Mouse (Mus musculus) hindbrain, embryonic 11.5 days (tissue): ENCODE measurements around the gene Itfg2. TPM values are rescaled to one million over a fixed set of nuclear protein-coding genes. Genes with fewer than 3 reads are reported as not detected.

Experiments
- ATAC-seq: fragments of 200-750 bp; cut with Nextera tagmentation; 2 replicates; pipeline ENCODE4 v1.8.0; 2017; ENCODE audit warnings: mild to moderate bottlenecking, moderate TSS enrichment, moderate library complexity; ENCODE audit not compliant: low FRiP score
- DNase-seq: peaks from one replicate; pipeline ENCODE4 v3.0.0-alpha.2; 2015; ENCODE audit warnings: low spot score
- H3K27ac ChIP-seq: fragments of 300-500 bp; sonication (generic); 2 replicates; pipeline ENCODE4 v1.5.1; 2014; ENCODE audit warnings: mild to moderate bottlenecking, low read depth, low read length
- H3K27me3 ChIP-seq: fragments of 300-500 bp; sonication (generic); 2 replicates; pipeline ENCODE4 v1.6.1; 2014; ENCODE audit warnings: mild to moderate bottlenecking, low read length, moderate library complexity, mixed read lengths; ENCODE audit not compliant: control insufficient read depth, insufficient read depth
- H3K36me3 ChIP-seq: fragments of 300-500 bp; sonication (generic); 2 replicates; pipeline ENCODE4 v1.6.1; 2014; ENCODE audit warnings: mild to moderate bottlenecking, low read length, moderate library complexity, mixed read lengths; ENCODE audit not compliant: control insufficient read depth, insufficient read depth
- H3K4me1 ChIP-seq: fragments of 300-500 bp; sonication (generic); replicated peaks from 2 replicates; pipeline ENCODE4 v1.6.1; 2014; ENCODE audit warnings: low read length, mixed read lengths; ENCODE audit not compliant: control insufficient read depth, insufficient read depth
- H3K4me2 ChIP-seq: fragments of 300-500 bp; sonication (generic); replicated peaks from 2 replicates; pipeline ENCODE4 v1.6.1; 2014; ENCODE audit warnings: mild to moderate bottlenecking, low read depth, low read length
- H3K4me3 ChIP-seq: fragments of 300-500 bp; sonication (generic); 2 replicates; pipeline ENCODE4 v1.5.1; 2014; ENCODE audit warnings: low read depth, low read length
- H3K9ac ChIP-seq: fragments of 300-500 bp; sonication (generic); 2 replicates; pipeline ENCODE4 v1.6.1; 2014; ENCODE audit warnings: low read depth, low read length
- H3K9me3 ChIP-seq: fragments of 300-500 bp; sonication (generic); 2 replicates; pipeline ENCODE4 v1.6.1; 2016; ENCODE audit warnings: low read length; ENCODE audit not compliant: control insufficient read depth
- WGBS: fragments of 180-500 bp; shearing (Covaris S2); extraction: QIAGEN DNeasy Blood & Tissue Kit; methylation state at CpG from one replicate; pipeline ENCODE4 v1.1.7; 2014; 5-methylcytosine and 5-hydroxymethylcytosine counted together
- polyA plus RNA-seq: library from polyadenylated mRNA; unstranded; fragments of >200 nt; fragmentation: Nextera tagmentation; extraction: Ambion mirVana; gene quantifications from 2 replicates; pipeline ENCODE4 v1.2.1, GENCODE M21; 2014

The Itfg2 gene
- polyA plus RNA-seq, 1 experiment from 2014 or later, result 32.2 TPM

DNA sequence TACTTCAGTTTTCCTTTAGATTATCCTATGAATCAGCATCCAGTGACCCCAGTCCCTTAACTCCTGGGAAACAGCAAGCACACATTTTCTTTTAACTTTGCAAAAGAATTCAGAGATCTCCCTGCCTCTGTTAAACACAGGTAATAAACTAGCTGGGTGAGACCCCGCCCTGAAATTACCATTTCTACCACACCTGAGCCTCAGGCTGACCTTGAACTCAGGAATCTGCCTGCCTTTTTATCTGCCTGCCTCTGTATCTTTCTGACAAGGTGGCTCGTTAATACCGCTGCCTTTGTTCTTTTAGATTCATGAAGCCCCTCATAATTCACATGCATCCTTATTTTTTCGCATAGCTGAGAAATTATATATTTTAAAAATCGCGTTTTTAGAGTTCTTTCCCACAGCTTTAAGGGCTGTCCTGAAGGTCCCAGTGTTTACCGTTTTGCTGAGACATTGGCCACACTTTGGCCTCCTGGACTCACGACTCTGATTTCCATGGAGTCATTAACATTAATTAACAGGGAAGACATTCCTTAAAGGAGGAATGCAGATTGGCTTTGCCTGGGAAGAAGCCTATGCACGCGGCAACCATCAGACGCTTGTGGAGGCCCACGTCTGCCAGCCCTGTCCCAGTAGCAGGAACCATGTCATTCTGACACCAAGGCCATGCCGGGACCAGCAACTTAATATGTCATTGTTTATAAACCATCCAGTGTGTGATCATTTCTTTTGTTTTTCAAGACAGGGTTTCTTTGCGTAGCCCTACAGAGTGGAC lies 36.2 kb upstream of the Itfg2 start:
- H3K27ac ChIP-seq, result no peak overlapping the region
- H3K9ac ChIP-seq, result no peak overlapping the region
- H3K4me2 ChIP-seq, result no peak overlapping the region
- no peaks in the 10 kb centered on the region for H3K4me1 ChIP-seq
- H3K27me3 ChIP-seq, result no peaks in the 10 kb centered on the region
- no peaks in the 10 kb centered on the region for H3K9me3 ChIP-seq
- no peak overlapping the region for H3K4me3 ChIP-seq
- no peaks in the 10 kb centered on the region for H3K36me3 ChIP-seq
- ATAC-seq, result no peak
- no peak for DNase-seq
- WGBS, result 81% methylated on average over 14 of the region's 14 CpGs

GRCm38 (mm10) chr6:128460321-128460720 lies 35.6 kb upstream of the Itfg2 start:
- WGBS, result 43% methylated on average over 2 of the region's 2 CpGs
- Histone ChIP-seq H3K9ac (no peak overlapping the region), H3K4me1 (no peaks in the 10 kb centered on the region), H3K36me3 (no peaks in the 10 kb centered on the region), H3K9me3 (no peaks in the 10 kb centered on the region), H3K27ac (no peak overlapping the region), H3K27me3 (no peaks in the 10 kb centered on the region), H3K4me3 (no peak overlapping the region), H3K4me2 (no peak overlapping the region)
- ATAC-seq (no peak), DNase-seq (no peak)

DNA sequence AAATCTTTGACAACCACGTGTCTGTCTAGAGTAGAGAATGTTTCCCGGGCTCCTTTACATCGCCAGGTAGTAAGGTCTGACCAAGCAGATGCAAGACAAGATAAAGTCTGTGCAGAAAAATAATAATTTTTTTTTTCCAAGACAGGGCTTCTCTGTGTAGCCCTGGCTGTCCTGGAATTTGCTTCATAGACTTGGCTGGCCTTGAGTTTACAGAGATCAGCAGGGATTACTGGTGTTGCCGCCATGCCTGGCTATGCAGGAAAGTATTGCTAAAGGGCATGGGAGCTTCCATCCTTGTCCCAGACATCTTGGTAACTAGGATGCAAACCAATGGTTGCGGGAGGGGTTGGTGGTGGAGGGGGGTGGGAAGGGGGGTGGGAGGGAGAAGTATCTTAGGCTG lies 32.5 kb upstream of the Itfg2 start:
- no peak for DNase-seq
- Histone ChIP-seq H3K9ac (no peak overlapping the region), H3K4me1 (no peaks in the 10 kb centered on the region), H3K36me3 (no peaks in the 10 kb centered on the region), H3K27me3 (no peaks in the 10 kb centered on the region), H3K9me3 (no peaks in the 10 kb centered on the region), H3K4me3 (no peak overlapping the region), H3K4me2 (no peak overlapping the region), H3K27ac (no peak overlapping the region)
- 84% methylated on average over 5 of the region's 5 CpGs for WGBS
- ATAC-seq, result no peak

DNA sequence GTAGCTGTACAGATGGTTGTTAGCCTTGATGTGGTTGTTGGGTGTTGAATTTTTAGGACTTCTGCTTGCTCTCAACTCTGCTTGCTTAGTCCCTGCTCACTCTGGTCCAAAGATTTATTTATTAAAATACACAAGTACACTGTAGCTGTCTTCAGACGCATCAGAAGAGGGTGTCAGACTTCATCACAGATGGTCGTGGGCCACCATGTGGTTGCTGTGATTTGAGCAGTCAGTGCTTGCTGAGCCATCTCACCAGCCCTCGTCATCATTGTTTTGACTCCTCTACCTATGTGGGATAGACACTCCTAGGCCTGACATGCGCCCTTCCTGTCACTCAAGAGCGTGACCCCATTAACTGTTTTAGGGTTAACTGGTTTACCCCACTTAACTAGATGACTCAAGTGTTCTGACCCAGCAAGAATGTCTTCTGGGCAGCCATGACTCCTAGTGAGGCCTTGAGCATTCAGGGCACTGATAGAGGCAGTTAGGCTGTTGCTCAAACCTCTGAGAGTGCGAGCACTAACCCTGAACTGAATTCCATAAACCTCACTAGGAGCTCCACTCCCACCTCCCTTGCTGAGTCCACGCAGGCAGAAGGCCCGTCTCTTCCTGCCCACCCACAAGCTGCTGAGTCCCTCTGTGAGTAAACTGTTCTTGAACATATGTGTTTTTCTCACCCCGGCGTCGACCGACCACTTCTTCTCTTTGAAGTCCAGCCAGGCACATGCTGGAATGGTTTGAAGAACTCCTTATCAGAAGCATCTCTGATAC lies 31.3 kb upstream of the Itfg2 start:
- no peak overlapping the region for H3K4me2 ChIP-seq
- H3K36me3 ChIP-seq, result no peaks in the 10 kb centered on the region
- WGBS, result 87% methylated on average over 12 of the region's 12 CpGs

DNA sequence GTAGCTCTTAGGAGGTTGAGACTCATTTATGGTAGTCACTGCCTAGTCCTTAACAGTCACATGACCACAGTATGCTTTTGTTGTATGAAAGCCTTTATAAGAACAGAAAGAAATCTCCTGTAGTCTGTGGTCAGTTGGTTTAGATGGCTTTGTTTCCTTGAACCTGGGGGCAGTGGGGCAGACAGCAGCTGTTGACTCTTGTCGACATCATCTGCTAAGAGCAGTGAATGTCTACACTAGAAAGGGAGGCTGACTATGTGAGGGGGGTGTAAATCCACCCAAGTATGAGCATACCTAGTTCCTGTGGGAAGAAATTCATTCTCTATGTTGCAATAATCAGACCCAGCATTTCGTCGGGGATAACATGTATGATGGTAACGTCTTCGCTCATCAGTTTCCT lies 22.3 kb upstream of the Itfg2 start:
- DNase-seq (no peak), ATAC-seq (no peak)
- WGBS, result 95% methylated on average over 5 of the region's 5 CpGs
- Histone ChIP-seq H3K27ac (no peak overlapping the region), H3K9me3 (no peaks in the 10 kb centered on the region), H3K4me2 (no peak overlapping the region), H3K9ac (no peak overlapping the region), H3K27me3 (no peaks in the 10 kb centered on the region), H3K4me1 (no peaks in the 10 kb centered on the region), H3K36me3 (no peaks in the 10 kb centered on the region), H3K4me3 (no peak overlapping the region)

More for the DNA sequence above, 31.3 kb upstream of the Itfg2 start:
- H3K9ac ChIP-seq, result no peak overlapping the region
- H3K27ac ChIP-seq, result no peak overlapping the region
- DNase-seq, result no peak
- H3K4me3 ChIP-seq, result no peak overlapping the region
- no peaks in the 10 kb centered on the region for H3K9me3 ChIP-seq
- ATAC-seq, result no peak
- H3K4me1 ChIP-seq, result no peaks in the 10 kb centered on the region
- no peaks in the 10 kb centered on the region for H3K27me3 ChIP-seq

GRCm38 (mm10) chr6:128445761-128446535 lies 21.2 kb upstream of the Itfg2 start:
- H3K27me3 ChIP-seq, result no peaks in the 10 kb centered on the region
- 16% methylated on average over 14 of the region's 14 CpGs for WGBS
- no peak overlapping the region for H3K27ac ChIP-seq
- H3K9ac ChIP-seq, result no peak overlapping the region
- no peaks in the 10 kb centered on the region for H3K9me3 ChIP-seq
- ATAC-seq, result peak; percentile 68
- no peak overlapping the region for H3K4me3 ChIP-seq
- H3K4me1 ChIP-seq, result no peaks in the 10 kb centered on the region
- no peaks in the 10 kb centered on the region for H3K36me3 ChIP-seq
- DNase-seq, result peak; percentile 76
- no peak overlapping the region for H3K4me2 ChIP-seq

- Histone ChIP-seq H3K9ac (no peak overlapping the region), H3K27ac (no peak overlapping the region), H3K27me3 (no peaks in the 10 kb centered on the region), H3K36me3 (peaks cover 10% of the 10 kb centered on the region), H3K9me3 (no peaks in the 10 kb centered on the region), H3K4me1 (peaks cover 2% of the 10 kb centered on the region; the same call in 1 of the 2 replicates), H3K4me2 (no peak overlapping the region), H3K4me3 (no peak overlapping the region)
- 93% methylated on average over 2 of the region's 2 CpGs for WGBS
- ATAC-seq (no peak), DNase-seq (no peak)
Observed at GRCm38 (mm10) chr6:128440238-128440637, 15.5 kb upstream of the Itfg2 start.

GRCm38 (mm10) chr6:128438871-128439341 lies 14.2 kb upstream of the Itfg2 start:
- H3K4me2 ChIP-seq, result peak overlapping the region; percentile 60
- H3K9me3 ChIP-seq, result no peaks in the 10 kb centered on the region
- peaks cover 2% of the 10 kb centered on the region; the same call in 1 of the 2 replicates for H3K4me1 ChIP-seq
- no peaks in the 10 kb centered on the region for H3K27me3 ChIP-seq
- no peak overlapping the region for H3K27ac ChIP-seq
- H3K4me3 ChIP-seq, result peak overlapping the region; percentile 97
- ATAC-seq (peak; percentile 73; the same call in 1 of the 2 replicates), DNase-seq (no peak)
- WGBS, result 31% methylated on average over 18 of the region's 18 CpGs
- H3K36me3 ChIP-seq, result peaks cover 14% of the 10 kb centered on the region
- no peak overlapping the region for H3K9ac ChIP-seq
